ENCODE assay signal across 15 mouse cellular contexts in genomic region chr10:38108591-38108990, GRCm38 (mm10).
"Had no signal": no experiment of that assay in that cellular context is flagged by ENCODE, and none has a peak within 500 bp of the region (broad histone marks: within the 10 kb centered on the region; RNA-seq: fewer than 3 reads in every experiment).

No protein-coding gene starts in this region.

- H3K4me3 ChIP-seq: neural tube, embryonic 12.5 days; neural tube, embryonic 13.5 days; neural tube, embryonic 15.5 days; stomach, embryonic 15.5 days had no signal

- H3K9me3 ChIP-seq: neural tube, embryonic 12.5 days; neural tube, embryonic 13.5 days; neural tube, embryonic 15.5 days; stomach, embryonic 15.5 days had no signal

- H3K27me3 ChIP-seq: neural tube, embryonic 12.5 days; neural tube, embryonic 13.5 days; neural tube, embryonic 15.5 days; stomach, embryonic 15.5 days had no signal

- DNase-seq: right cerebral cortex, adult 18-20 months; right cerebral cortex, postnatal 14 days; right cerebral cortex, postnatal 25 days; right cerebral cortex, postnatal 4 days; spleen, adult 18-20 months; thymus, adult 18-20 months; thymus, adult 2 months; thymus, postnatal 14 days; thymus, postnatal 25 days; thymus, postnatal 36 days; thymus, postnatal 4 days had no signal

- H3K36me3 ChIP-seq: neural tube, embryonic 12.5 days; neural tube, embryonic 13.5 days; neural tube, embryonic 15.5 days; stomach, embryonic 15.5 days had no signal

- H3K4me2 ChIP-seq: neural tube, embryonic 12.5 days; neural tube, embryonic 13.5 days; neural tube, embryonic 15.5 days; stomach, embryonic 15.5 days had no signal

- H3K9ac ChIP-seq: neural tube, embryonic 12.5 days; neural tube, embryonic 13.5 days; neural tube, embryonic 15.5 days; stomach, embryonic 15.5 days had no signal

- H3K27ac ChIP-seq: neural tube, embryonic 12.5 days; neural tube, embryonic 13.5 days; neural tube, embryonic 15.5 days; stomach, embryonic 15.5 days had no signal

- H3K4me1 ChIP-seq: neural tube, embryonic 12.5 days; neural tube, embryonic 13.5 days; neural tube, embryonic 15.5 days; stomach, embryonic 15.5 days had no signal
